Mouse (Mus musculus): ENCODE results near the gene B3galt2. TPM values are rescaled to one million over a fixed set of nuclear protein-coding genes. Genes with fewer than 3 reads are reported as not detected.

B3galt2 gene
- 0.03 TPM in 1 of 2 replicates, not detected in the other for total RNA-seq (2023)

GRCm38 (mm10) chr1:143640650-143641407 is at the start of gene B3galt2:
Gene B3galt2, plus strand, starts transcription at chr1:143640664.

GRCm38 (mm10) chr1:143702741-143703262 is 62.3 kb downstream of the B3galt2 start, which contains the start of gene Cdc73:
Gene Cdc73, minus strand, starts transcription at chr1:143702893.

Other genes starting within 250 kb of the B3galt2 start
- gene Cdc73, start 62.2 kb downstream of the B3galt2 start, total RNA-seq (2023), result 56.5 and 85.9 TPM in 2 replicates
- 19.3 and 23.7 TPM in 2 replicates for gene Glrx2, start 75.7 kb downstream of the B3galt2 start, total RNA-seq (2023)
- gene Trove2, start 136.4 kb downstream of the B3galt2 start, total RNA-seq (2023), result 1.1 and 1.4 TPM in 2 replicates
- 19.3 and 21.6 TPM in 2 replicates for gene Uchl5, start 136.6 kb downstream of the B3galt2 start, total RNA-seq (2023)